Mouse (Mus musculus): ENCODE measurements around the gene Supt3.

The Supt3 gene

DNA sequence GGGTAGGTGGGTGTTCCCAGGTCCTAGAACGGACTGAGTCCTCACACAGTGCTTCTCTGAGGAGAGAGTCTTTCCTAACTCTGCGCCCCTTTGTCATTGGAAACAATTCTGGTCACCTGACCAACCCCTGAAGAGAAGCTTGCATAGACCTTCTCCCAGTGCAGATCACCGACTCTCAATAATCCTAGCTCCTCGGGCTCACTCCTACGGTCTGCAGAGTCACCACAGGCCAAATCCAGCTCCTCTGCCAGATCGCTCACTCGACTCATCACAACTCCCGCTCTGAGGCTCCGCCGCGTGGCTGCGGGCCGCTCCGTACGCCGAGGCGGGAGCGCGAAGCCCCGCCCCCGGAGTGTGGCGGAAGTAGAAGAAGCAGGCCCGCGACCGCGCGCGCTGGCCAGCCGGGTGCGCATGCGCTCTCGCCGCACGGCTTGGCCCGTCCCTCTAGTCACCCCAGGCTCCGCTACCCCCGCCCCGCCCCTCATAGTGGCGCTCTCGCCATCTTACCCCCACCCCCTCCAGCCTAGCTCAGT is at the start of gene Supt3:
TSS of gene Supt3 (plus strand) at position 415 of the 533 bp plus-strand sequence.
- TF ChIP-seq GATA4 (IDR thresholded peaks at IDR 0.05; ENCODE audit: insufficient replicate concordance, low read length): peak; percentile 14; the same call in 1 of the 2 replicates

GRCm38 (mm10) chr17:44727675-44728074 is 49.3 kb upstream of the Supt3 start:
- TF ChIP-seq GATA4 (IDR thresholded peaks at IDR 0.05; ENCODE audit: insufficient replicate concordance, low read length): no peak

- no peak for TF ChIP-seq GATA4 (IDR thresholded peaks at IDR 0.05; ENCODE audit: insufficient replicate concordance, low read length)
These were observed 48.5 kb upstream of the Supt3 start for GRCm38 (mm10) chr17:44728464-44728863.

DNA sequence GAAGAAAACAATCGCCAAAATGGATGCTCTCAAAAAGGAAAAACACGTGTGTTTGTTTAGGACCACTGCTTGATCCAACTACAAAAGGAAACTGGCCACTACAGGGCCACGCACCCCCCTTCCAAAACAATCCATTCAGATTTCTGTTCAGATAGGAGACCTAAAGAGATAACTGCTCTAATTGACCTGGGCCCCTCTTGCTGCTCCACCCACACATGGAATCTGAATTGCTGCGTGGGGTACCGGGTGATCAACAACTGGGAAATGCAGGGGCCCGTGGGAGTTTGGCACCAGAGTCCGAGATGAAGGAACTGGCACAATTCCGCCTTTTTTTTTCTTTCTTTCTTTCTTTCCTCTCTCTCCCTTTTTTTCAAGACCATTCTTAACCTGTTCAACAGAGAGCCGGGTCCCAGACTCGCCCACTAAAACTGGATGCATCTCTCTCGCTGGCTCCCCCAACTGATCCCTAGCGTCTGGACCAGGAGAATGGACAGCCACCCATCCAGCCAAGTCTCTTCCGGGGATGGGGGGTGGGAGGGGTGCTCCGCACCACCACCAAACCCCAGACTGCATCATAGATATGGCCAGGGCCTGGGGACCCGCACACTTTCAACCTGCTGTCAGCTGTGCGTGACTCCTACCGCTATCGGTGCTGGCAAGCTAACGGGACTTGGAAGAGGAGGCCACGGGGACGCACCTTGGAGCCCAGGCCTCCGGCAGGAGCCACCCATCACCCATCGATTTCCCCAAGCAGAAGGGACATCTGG is 43.2 kb upstream of the Supt3 start:
- TF ChIP-seq GATA4 (IDR thresholded peaks at IDR 0.05; ENCODE audit: insufficient replicate concordance, low read length): no peak

DNA sequence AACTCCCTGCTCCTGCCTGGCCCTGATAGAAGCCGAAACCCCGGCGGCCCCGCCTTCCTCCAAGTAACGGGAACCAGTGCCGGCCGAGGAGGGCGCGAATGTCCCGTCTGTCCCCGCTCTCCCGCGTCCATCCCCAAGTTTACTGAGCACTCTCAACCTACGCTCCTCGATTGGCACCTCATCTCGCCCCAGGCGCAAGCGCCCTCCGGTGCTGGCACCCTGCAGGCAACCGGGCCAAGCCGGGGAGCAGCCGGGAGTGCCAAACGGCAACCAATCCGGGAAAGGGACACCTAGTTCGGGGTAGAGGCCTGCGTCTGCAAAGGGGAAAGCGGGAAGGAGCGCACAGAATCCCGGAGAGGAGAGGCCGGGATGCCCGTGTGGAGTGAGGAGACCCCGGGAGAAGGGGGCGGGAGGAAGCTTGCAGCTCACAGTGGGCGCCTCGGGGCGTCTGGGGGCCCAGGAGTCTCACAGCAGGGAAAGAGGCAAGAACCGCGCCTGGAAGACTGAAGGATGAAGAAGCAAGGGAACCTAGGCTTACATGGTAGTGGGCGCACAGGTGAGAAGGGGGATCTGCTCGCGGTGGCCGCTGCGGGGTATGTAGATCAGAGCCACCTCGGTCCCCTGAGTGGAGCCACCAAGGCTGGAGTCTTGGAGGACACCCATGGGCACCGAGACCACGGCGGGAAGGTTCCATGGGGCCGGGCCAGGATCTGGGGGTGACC is 42.3 kb upstream of the Supt3 start:
- no peak for TF ChIP-seq GATA4 (IDR thresholded peaks at IDR 0.05; ENCODE audit: insufficient replicate concordance, low read length)

GRCm38 (mm10) chr17:44735223-44735990 is 41.5 kb upstream of the Supt3 start:
- TF ChIP-seq GATA4 (IDR thresholded peaks at IDR 0.05; ENCODE audit: insufficient replicate concordance, low read length): no peak

DNA sequence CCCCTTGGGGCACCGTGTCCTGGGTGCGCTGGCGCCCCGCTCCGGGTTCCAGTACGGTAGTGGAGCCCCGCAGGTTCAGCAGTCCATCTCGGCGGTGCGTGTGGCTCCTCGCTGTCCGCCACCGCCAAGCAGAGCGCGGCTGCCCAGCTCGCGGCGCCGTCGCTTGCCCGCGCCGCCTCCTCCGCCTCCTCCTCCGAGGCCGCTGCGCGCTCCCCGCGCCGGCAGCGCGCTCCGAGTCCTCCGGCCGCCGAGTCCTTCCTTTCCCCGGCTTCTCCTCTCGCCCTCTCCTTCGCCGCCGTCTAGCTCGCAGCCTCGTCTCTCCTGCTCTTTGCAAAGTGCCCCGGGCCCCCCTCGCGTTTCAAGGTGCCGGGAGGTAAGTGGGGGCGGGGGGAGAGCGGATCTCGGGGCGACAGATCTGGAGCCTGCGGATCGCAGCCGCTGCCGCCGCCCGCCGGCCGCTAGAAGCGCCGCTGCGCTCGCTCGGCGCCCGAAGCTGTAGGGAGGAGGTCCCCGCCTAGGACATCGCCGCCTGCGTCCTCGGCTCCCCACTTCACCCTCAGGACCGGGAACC is 40.9 kb upstream of the Supt3 start:
- no peak for TF ChIP-seq GATA4 (IDR thresholded peaks at IDR 0.05; ENCODE audit: insufficient replicate concordance, low read length)

GRCm38 (mm10) chr17:44737275-44738120 is 39.5 kb upstream of the Supt3 start:
- no peak for TF ChIP-seq GATA4 (IDR thresholded peaks at IDR 0.05; ENCODE audit: insufficient replicate concordance, low read length)

GRCm38 (mm10) chr17:44738121-44738637 is 38.8 kb upstream of the Supt3 start:
- no peak for TF ChIP-seq GATA4 (IDR thresholded peaks at IDR 0.05; ENCODE audit: insufficient replicate concordance, low read length)

- TF ChIP-seq GATA4 (IDR thresholded peaks at IDR 0.05; ENCODE audit: insufficient replicate concordance, low read length): no peak
These were observed 34.7 kb upstream of the Supt3 start for GRCm38 (mm10) chr17:44742246-44742645.

- no peak for TF ChIP-seq GATA4 (IDR thresholded peaks at IDR 0.05; ENCODE audit: insufficient replicate concordance, low read length)
These were observed 33.2 kb upstream of the Supt3 start for GRCm38 (mm10) chr17:44743780-44744179.

DNA sequence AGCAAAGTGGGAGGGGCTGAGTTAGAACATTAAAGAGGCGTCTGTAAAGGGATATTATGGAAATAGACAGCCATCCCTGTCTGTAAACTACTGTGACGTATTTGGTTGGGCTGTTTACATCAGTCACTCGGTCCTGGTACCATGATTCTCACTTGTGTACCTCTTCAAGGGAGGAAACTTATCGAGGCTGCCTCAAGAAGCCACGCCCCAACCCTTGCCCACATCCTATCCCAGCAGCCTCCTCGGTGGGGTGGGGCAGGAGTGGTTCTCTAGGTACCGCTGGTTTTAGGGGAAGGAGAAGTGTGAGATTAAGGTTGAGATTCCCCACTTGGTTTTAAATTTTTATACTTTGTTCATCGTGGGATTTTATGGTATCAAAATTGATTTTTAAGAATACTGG is 31.6 kb upstream of the Supt3 start:
- TF ChIP-seq GATA4 (IDR thresholded peaks at IDR 0.05; ENCODE audit: insufficient replicate concordance, low read length): no peak

DNA sequence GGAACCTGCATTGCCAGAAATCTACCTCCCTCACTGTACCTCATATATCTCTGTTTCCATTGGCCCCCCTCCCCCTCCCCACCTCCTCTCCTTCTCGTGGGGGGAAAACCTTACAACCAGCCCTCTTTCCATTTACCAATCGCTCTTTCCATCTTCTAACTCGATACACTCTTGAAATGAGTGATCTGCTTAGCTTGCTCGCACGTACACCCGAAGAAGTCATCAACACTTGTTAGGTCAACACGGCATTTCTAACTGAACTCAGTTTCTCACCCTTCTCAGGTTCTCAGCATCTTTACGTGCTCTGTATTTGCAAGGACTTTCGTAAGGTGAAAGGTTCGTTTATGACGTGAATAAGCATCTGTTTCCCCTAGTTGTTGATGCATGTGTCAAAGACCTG is 10.6 kb upstream of the Supt3 start:
- TF ChIP-seq GATA4 (IDR thresholded peaks at IDR 0.05; ENCODE audit: insufficient replicate concordance, low read length): no peak

- TF ChIP-seq GATA4 (IDR thresholded peaks at IDR 0.05; ENCODE audit: insufficient replicate concordance, low read length): no peak
These were observed 10.0 kb upstream of the Supt3 start for GRCm38 (mm10) chr17:44766975-44767374.
